Mouse (Mus musculus) right cerebral cortex, postnatal 14 days (tissue): ENCODE results near the gene Mertk.
"Not testable (repeated sequence)": the region's sequence is repeated elsewhere in the genome, so short reads cannot be mapped to it uniquely, and the experiment has no call there.

Experiments used
- DNase-seq: peaks from one replicate; pipeline ENCODE4 v3.0.0; 2022

Mertk gene

GRCm38 (mm10) chr2:128698693-128699181 is at the start of gene Mertk:
Gene Mertk (plus strand): TSS chr2:128698956.
- DNase-seq = peak; percentile 69

GRCm38 (mm10) chr2:128680661-128681060 is 18.1 kb upstream of the Mertk start:
- no peak for DNase-seq

- peak; percentile 87 for DNase-seq
These were observed 11.7 kb upstream of the Mertk start, which contains the start of gene Anapc1 for GRCm38 (mm10) chr2:128686921-128687557. Gene Anapc1 (minus strand): TSS chr2:128687391.

- no peak for DNase-seq
These were observed 11.1 kb upstream of the Mertk start for GRCm38 (mm10) chr2:128687558-128688120.

GRCm38 (mm10) chr2:128692336-128692735 is 6.4 kb upstream of the Mertk start:
- no peak for DNase-seq

- no peak for DNase-seq
These were observed 6.0 kb upstream of the Mertk start for GRCm38 (mm10) chr2:128692771-128693170.

GRCm38 (mm10) chr2:128693236-128693635 is 5.5 kb upstream of the Mertk start:
- no peak for DNase-seq

- not testable (repeated sequence) for DNase-seq
These were observed 4.9 kb upstream of the Mertk start for GRCm38 (mm10) chr2:128693828-128694227.

GRCm38 (mm10) chr2:128694548-128694947 is 4.2 kb upstream of the Mertk start:
- DNase-seq = no peak

GRCm38 (mm10) chr2:128696426-128696825 is 2.3 kb upstream of the Mertk start:
- DNase-seq = no peak

- DNase-seq = no peak
These were observed 1.7 kb upstream of the Mertk start for GRCm38 (mm10) chr2:128697047-128697446.

GRCm38 (mm10) chr2:128697566-128697965 is 1.2 kb upstream of the Mertk start:
- DNase-seq = no peak

GRCm38 (mm10) chr2:128698140-128698692 is 540 bp upstream of the Mertk start:
- DNase-seq = peak; percentile 73

- no peak for DNase-seq
These were observed 587 bp downstream of the Mertk start for GRCm38 (mm10) chr2:128699201-128699885.

GRCm38 (mm10) chr2:128704474-128704873 is 5.7 kb downstream of the Mertk start:
- no peak for DNase-seq

- no peak for DNase-seq
These were observed 10.5 kb downstream of the Mertk start for GRCm38 (mm10) chr2:128709264-128709663.

- no peak for DNase-seq
These were observed 11.9 kb downstream of the Mertk start for GRCm38 (mm10) chr2:128710609-128711008.

- no peak for DNase-seq
These were observed 14.2 kb downstream of the Mertk start for GRCm38 (mm10) chr2:128712940-128713339.

GRCm38 (mm10) chr2:128713548-128714003 is 14.8 kb downstream of the Mertk start:
- peak; percentile 34 for DNase-seq

GRCm38 (mm10) chr2:128714724-128715241 is 16.0 kb downstream of the Mertk start:
- DNase-seq = no peak

GRCm38 (mm10) chr2:128715979-128716378 is 17.2 kb downstream of the Mertk start:
- no peak for DNase-seq

GRCm38 (mm10) chr2:128719380-128719779 is 20.6 kb downstream of the Mertk start:
- DNase-seq = no peak

- DNase-seq = no peak
These were observed 23.5 kb downstream of the Mertk start for GRCm38 (mm10) chr2:128722106-128722710.
